Mouse (Mus musculus) forebrain, embryonic 15.5 days (tissue): ENCODE results near the gene Ptcd3. TPM values are rescaled to one million over a fixed set of nuclear protein-coding genes. Genes with fewer than 3 reads are reported as not detected.
A peak's percentile ranks its signal among the peaks of the same experiment; 100 is the strongest.
"Not testable (repeated sequence)": the region's sequence is repeated elsewhere in the genome, so short reads cannot be mapped to it uniquely, and the experiment has no call there.

ENCODE experiments used
- ATAC-seq: fragments of 200-750 bp; cut with Nextera tagmentation; replicated peaks from 2 replicates; pipeline ENCODE4 v1.8.0; 2017; ENCODE audit warnings: mild to moderate bottlenecking, moderate TSS enrichment, moderate library complexity
- H3K27ac ChIP-seq: fragments of 300-500 bp; sonication (generic); replicated peaks from 2 replicates; pipeline ENCODE4 v1.5.1; 2015; ENCODE audit warnings: mild to moderate bottlenecking, inconsistent platforms
- H3K27me3 ChIP-seq: fragments of 300-500 bp; sonication (generic); 2 replicates; pipeline ENCODE4 v1.6.1; 2015; ENCODE audit warnings: inconsistent platforms
- H3K36me3 ChIP-seq: fragments of 300-500 bp; sonication (generic); 2 replicates; pipeline ENCODE4 v1.6.1; 2015; ENCODE audit warnings: mild to moderate bottlenecking, inconsistent platforms
- H3K4me1 ChIP-seq: fragments of 300-500 bp; sonication (generic); 2 replicates; pipeline ENCODE4 v1.6.1; 2015; ENCODE audit warnings: inconsistent platforms
- H3K4me2 ChIP-seq: fragments of 300-500 bp; sonication (generic); replicated peaks from 2 replicates; pipeline ENCODE4 v1.6.1; 2015; ENCODE audit warnings: mild to moderate bottlenecking, inconsistent platforms
- H3K4me3 ChIP-seq: fragments of 300-500 bp; sonication (generic); 2 replicates; pipeline ENCODE4 v1.5.1; 2015; ENCODE audit warnings: mild to moderate bottlenecking, inconsistent platforms
- H3K9ac ChIP-seq: fragments of 300-500 bp; sonication (generic); replicated peaks from 2 replicates; pipeline ENCODE4 v1.6.1; 2015; ENCODE audit warnings: mild to moderate bottlenecking, inconsistent platforms
- H3K9me3 ChIP-seq: fragments of 300-500 bp; sonication (generic); 2 replicates; pipeline ENCODE4 v1.6.1; 2016; ENCODE audit warnings: inconsistent platforms
- WGBS: fragments of 180-500 bp; shearing (Covaris S2); methylation state at CpG from one replicate; pipeline ENCODE4 v1.1.7; 2015; ENCODE audit warnings: mixed read lengths; 5-methylcytosine and 5-hydroxymethylcytosine counted together
- polyA plus RNA-seq: library from polyadenylated mRNA; unstranded; fragments of >200 nt; fragmentation: Nextera tagmentation; extraction: Ambion mirVana; gene quantifications from 2 replicates; pipeline ENCODE4 v1.2.1, GENCODE M21; 2015

The Ptcd3 gene
- polyA plus RNA-seq, 1 experiment from 2014 or later: 90.4 TPM

DNA sequence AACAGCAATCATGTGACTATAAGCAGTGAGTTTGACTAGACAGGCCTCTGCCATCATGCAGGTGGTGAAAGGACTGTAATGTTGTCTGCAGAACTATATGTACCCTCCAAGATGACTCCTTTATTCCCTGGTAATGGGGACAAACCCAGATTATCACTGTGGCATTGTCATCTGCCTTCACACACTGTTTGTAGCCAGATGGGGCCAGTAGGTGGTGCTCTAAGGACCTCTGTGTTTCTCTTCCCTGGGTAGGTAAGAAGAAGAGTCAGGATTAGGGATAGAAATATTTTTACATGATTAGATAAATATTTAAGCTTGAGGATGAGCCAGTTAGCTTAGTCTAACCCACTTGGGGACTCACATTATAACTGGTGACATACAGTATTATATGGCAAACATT, 19.4 kb upstream of the Ptcd3 start:
- Histone ChIP-seq H3K27me3 (no peaks in the 10 kb centered on the region), H3K27ac (no peak overlapping the region), H3K36me3 (peaks cover 62% of the 10 kb centered on the region), H3K4me1 (no peaks in the 10 kb centered on the region), H3K4me3 (no peak overlapping the region), H3K9me3 (no peaks in the 10 kb centered on the region), H3K4me2 (no peak overlapping the region), H3K9ac (no peak overlapping the region)
- ATAC-seq: peak; percentile 38

DNA sequence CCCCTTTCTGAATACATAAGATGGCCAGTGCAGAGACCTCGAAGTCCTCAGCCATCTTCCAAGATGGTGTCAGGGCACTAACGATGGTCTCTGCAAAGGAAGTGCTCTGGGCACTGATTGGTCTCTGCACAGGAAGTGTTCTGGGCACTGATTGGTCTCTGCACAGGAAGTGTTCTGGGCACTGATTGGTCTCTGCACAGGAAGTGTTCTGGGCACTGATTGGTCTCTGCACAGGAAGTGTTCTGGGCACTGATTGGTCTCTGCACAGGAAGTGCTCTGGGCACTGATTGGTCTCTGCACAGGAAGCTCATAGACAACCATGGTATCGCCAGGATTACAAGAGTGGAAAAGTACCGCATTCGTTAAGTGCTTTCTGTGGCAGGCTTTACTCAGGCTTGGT, 16.7 kb upstream of the Ptcd3 start:
- not testable (repeated sequence) for H3K4me3 ChIP-seq, ATAC-seq, H3K27me3 ChIP-seq, H3K27ac ChIP-seq, H3K9ac ChIP-seq, H3K4me2 ChIP-seq, H3K9me3 ChIP-seq, H3K4me1 ChIP-seq
- H3K36me3 ChIP-seq: peaks cover 60% of the 10 kb centered on the region
- 90% methylated on average over 5 of the region's 5 CpGs for WGBS

DNA sequence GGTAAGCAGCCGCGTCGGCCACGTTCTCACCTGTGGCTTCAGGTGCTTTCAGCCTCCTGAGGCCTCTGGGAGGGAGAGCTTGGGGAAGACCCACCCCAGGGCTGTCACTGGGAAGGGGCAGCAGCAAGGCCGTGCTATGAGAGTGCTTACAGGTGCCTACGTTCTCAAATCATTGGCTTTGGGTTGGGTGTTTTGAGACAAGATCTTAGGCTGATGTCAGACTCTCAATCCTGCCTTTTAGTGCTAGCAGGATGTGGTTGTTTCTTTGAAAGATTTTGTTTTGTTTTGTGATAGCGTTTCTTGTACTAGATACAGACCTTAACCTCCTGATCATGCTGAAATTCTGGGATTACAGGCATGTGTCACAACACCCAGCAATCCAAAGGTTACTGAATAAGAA, 12.2 kb upstream of the Ptcd3 start:
- 96% methylated on average over 7 of the region's 7 CpGs for WGBS
- H3K27ac ChIP-seq: no peak overlapping the region
- H3K4me1 ChIP-seq: no peaks in the 10 kb centered on the region
- H3K4me2 ChIP-seq: no peak overlapping the region
- H3K27me3 ChIP-seq: no peaks in the 10 kb centered on the region
- H3K36me3 ChIP-seq: peaks cover 73% of the 10 kb centered on the region
- ATAC-seq: no peak
- no peak overlapping the region for H3K4me3 ChIP-seq
- no peaks in the 10 kb centered on the region for H3K9me3 ChIP-seq
- no peak overlapping the region for H3K9ac ChIP-seq

DNA sequence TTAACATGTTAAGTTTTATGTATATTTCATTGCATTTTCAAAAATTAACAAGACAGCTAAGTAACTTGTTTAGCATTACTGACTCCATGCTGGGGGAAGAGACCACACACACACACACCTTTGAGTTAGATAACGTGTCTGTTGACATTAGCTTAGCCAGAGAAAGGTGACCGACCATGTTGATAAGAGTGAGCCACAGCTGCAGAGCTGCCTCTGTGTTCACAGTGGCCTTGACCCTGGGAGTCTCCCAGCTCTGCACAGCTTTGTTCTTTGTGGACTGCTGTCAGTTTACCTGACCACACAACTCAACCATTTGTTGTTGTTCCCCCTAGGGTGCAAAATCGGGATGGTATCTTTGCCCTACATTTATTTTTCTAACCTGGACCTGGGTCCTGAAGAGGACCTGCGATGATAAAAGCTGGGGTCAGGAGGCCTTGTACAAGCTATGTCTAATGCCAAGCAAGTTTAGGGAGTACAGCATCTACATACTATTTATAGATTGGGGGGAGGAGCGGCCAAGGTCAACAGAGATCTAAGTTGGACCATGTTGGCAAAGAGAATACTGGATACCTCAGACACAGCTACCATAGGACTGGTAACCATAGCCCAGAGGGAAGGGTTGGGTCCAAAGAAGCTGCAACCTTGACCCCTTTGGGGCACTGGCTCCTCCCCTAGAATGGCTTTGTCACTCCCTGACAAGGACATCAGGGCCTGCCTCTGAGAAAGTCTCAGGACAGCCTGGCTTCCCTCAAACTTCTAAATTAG, 3.3 kb upstream of the Ptcd3 start:
- Histone ChIP-seq H3K27me3 (no peaks in the 10 kb centered on the region), H3K36me3 (peaks cover 26% of the 10 kb centered on the region), H3K27ac (no peak overlapping the region), H3K4me3 (no peak overlapping the region), H3K4me2 (no peak overlapping the region), H3K9ac (no peak overlapping the region), H3K4me1 (peaks cover 15% of the 10 kb centered on the region), H3K9me3 (no peaks in the 10 kb centered on the region)
- ATAC-seq: no peak
- WGBS: 92% methylated on average over 5 of the region's 5 CpGs

DNA sequence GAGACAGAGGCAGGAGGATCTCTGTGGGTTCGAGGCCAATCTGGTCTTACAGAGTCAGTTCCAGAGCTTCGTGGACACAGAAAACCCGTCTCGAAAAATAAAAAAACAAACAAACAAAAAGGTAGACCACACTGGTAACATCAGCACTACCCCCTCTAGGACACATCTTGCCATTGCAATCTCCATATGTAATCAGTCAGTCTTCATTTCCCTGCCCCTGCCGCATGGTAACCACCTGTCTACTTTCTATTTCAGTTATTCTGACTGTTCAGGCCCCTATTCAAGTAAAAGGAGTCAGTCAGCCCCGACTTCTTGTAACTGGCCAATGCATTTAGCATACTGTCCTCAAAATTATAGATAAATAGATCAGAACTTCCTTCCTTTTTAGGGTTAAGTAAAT, 1.3 kb upstream of the Ptcd3 start:
- Histone ChIP-seq H3K27ac (no peak overlapping the region), H3K4me3 (peak overlapping the region; percentile 77)
- WGBS: 75% methylated on average over 6 of the region's 6 CpGs

DNA sequence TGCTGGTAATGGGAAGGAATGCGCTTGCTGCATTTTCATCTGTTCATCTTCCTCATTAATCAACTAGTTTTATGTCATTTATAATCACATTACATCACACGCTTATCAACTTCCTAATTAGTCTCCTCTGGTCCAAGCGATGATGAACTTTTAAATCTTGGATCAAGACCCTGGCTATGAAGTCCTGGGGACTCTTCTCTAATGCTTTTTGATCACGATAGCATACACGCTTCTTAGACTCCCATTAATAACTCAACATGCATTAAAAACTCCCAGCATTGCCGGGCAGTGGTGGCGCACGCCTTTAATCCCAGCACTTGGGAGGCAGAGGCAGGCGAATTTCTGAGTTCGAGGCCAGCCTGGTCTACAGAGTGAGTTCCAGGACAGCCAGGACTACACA, 834 bp upstream of the Ptcd3 start:
- Histone ChIP-seq H3K4me3 (peak overlapping the region; percentile 77), H3K9ac (peak overlapping the region; percentile 64), H3K36me3 (peaks cover 22% of the 10 kb centered on the region), H3K27ac (peak overlapping the region; percentile 80; the same call in 1 of the 2 replicates), H3K9me3 (no peaks in the 10 kb centered on the region), H3K4me1 (peaks cover 15% of the 10 kb centered on the region), H3K4me2 (peak overlapping the region; percentile 72), H3K27me3 (no peaks in the 10 kb centered on the region)
- ATAC-seq: peak; percentile 26; the same call in 1 of the 2 replicates
- 35% methylated on average over 10 of the region's 10 CpGs for WGBS

More for the DNA sequence above, 1.3 kb upstream of the Ptcd3 start:
- no peaks in the 10 kb centered on the region for H3K9me3 ChIP-seq
- peak overlapping the region; percentile 72 for H3K4me2 ChIP-seq
- peaks cover 19% of the 10 kb centered on the region for H3K36me3 ChIP-seq
- ATAC-seq: no peak
- no peak overlapping the region for H3K9ac ChIP-seq
- peaks cover 15% of the 10 kb centered on the region for H3K4me1 ChIP-seq
- H3K27me3 ChIP-seq: no peaks in the 10 kb centered on the region

DNA sequence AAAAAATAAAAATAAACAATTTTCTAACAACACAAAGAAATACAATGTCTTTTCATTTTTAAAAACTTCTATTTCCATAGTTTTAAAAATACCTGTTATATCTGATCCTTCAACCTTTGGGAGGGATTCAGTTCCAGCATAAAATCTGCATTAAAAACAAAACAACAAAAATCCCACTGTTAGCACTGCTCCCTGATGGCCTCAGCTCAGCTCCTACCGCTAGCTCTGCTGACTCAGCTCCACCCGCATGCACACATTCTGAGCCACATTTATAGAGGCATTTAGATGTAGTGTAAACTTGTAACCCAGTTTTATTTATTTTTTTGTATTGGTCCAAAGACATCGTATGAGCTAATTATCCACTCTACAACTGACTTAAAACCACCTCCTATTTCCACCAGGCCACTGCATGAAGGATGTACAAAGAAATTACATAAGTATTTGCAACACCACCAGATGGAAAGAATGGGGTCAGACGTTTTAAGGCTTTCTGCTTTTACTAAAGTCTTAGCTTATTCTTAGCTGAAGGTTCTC, 781 bp downstream of the Ptcd3 start:
- Histone ChIP-seq H3K27ac (no peak overlapping the region), H3K27me3 (no peaks in the 10 kb centered on the region), H3K9ac (peak overlapping the region; percentile 64), H3K4me2 (peak overlapping the region; percentile 72), H3K4me1 (peaks cover 15% of the 10 kb centered on the region), H3K36me3 (peaks cover 27% of the 10 kb centered on the region), H3K4me3 (peak overlapping the region; percentile 77), H3K9me3 (no peaks in the 10 kb centered on the region)
- WGBS: 8% methylated on average over 4 of the region's 4 CpGs
- no peak for ATAC-seq

DNA sequence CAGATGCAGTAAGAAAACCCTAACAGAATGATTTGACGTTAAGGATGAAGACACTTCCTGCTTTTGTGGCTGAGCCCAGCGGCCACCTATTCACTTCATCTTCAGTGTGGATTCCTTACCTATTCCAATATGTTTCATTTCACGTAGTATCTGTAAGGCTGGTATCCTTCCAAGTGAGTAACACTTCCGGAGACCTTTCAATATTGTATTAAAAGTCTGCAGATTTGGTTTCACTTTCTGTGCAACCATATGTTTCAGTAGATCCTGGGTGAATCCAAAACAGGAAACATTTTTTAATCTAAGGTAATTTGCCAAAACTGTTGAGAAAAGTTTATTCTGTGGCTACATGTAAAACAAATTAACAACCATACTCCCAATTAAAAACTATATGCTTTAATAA, 15.3 kb downstream of the Ptcd3 start:
- H3K36me3 ChIP-seq: peaks cover 97% of the 10 kb centered on the region

DNA sequence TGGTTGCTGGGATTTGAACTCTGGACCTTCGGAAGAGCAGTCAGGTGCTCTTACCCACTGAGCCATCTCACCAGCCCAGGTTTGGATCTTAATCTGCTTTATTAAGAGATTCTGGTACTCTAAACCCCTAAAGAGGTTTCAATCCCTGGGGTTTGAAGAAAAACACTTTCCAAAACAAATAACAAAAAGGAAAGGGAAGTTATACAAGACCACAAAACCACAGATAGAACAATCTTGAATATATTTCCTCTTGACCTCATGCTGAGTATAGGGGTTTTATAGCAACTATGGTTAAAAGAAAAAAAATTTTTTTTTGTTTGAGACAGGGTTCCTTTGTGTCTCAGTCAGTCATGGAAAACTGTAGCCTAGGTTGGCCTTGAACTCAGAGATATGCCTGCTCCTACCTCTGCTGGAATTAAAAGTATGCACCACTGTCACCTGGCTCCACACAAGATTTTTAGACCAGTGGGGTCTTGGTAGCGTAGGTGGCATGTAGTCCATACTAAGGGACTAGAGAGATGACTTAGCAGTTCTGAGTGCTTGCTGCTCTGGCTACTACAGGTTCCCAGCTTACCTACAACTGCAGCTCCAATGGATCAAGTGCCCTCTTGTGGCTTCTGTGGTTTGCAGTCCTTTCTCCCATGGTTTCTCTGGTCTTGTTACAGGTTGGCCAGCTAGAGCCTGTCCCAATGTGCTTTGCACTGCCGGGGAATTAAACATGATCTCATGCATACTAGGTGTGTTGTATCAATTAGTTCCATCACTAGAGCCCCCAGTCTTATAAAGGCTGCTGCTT, 30.4 kb downstream of the Ptcd3 start:
- WGBS: 90% methylated on average over 3 of the region's 3 CpGs

More for the DNA sequence above, 15.3 kb downstream of the Ptcd3 start:
- H3K4me2 ChIP-seq: no peak overlapping the region
- no peaks in the 10 kb centered on the region for H3K4me1 ChIP-seq
- H3K4me3 ChIP-seq: no peak overlapping the region
- no peak overlapping the region for H3K27ac ChIP-seq
- H3K9me3 ChIP-seq: no peaks in the 10 kb centered on the region
- H3K9ac ChIP-seq: no peak overlapping the region
- no peak for ATAC-seq
- no peaks in the 10 kb centered on the region for H3K27me3 ChIP-seq
- 96% methylated on average over 4 of the region's 4 CpGs for WGBS

DNA sequence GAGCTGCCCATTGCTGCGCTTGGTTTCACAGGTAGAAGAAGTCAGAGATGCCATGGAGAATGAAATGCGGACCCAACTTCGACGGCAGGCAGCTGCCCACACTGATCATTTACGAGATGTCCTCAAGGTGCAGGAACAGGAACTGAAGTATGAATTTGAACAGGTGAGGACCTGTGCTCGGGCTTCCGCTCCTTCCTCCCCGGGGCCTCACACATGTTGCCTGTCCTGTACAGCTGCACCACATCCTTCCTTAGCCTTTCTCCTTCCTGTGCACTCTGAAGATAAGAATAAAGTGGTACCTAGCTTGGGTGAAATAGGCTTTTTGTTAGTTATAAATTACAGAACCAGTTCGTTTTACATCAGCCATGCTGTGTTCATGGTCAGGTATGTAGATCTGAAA, 37.2 kb downstream of the Ptcd3 start:
- no peak overlapping the region for H3K4me2 ChIP-seq
- no peak overlapping the region for H3K4me3 ChIP-seq
- H3K9ac ChIP-seq: no peak overlapping the region
- H3K36me3 ChIP-seq: peaks cover 90% of the 10 kb centered on the region
- H3K4me1 ChIP-seq: no peaks in the 10 kb centered on the region
- H3K9me3 ChIP-seq: no peaks in the 10 kb centered on the region
- H3K27me3 ChIP-seq: no peaks in the 10 kb centered on the region
- 97% methylated on average over 9 of the region's 9 CpGs for WGBS
- H3K27ac ChIP-seq: no peak overlapping the region
- no peak for ATAC-seq

More for the DNA sequence above, 30.4 kb downstream of the Ptcd3 start:
- no peaks in the 10 kb centered on the region for H3K4me1 ChIP-seq
- no peak for ATAC-seq
- no peaks in the 10 kb centered on the region for H3K27me3 ChIP-seq
- H3K27ac ChIP-seq: no peak overlapping the region
- no peaks in the 10 kb centered on the region for H3K9me3 ChIP-seq
- H3K9ac ChIP-seq: no peak overlapping the region
- peaks cover 84% of the 10 kb centered on the region for H3K36me3 ChIP-seq
- no peak overlapping the region for H3K4me2 ChIP-seq
- no peak overlapping the region for H3K4me3 ChIP-seq

DNA sequence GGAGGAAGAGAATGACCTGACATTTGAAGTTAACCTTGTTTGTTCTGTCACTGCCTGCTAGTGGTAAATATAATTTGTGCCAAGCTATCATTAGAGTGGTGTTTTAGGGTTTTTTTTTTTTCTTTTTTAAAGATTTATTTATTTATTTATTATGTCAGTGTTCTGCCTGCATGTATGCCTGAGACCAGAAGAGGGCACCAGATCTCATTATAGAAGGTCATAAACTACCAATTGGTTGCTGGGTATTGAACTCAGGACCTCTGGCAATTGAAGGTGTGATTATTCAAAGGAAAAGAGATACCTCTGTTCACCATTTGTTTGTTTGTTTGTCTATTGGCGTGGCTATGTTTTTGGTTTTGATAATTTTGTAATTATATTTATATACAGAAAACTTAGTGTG, 39.7 kb downstream of the Ptcd3 start:
- Histone ChIP-seq H3K9me3 (no peaks in the 10 kb centered on the region), H3K27ac (no peak overlapping the region), H3K9ac (no peak overlapping the region), H3K4me3 (no peak overlapping the region), H3K4me1 (no peaks in the 10 kb centered on the region), H3K36me3 (peaks cover 83% of the 10 kb centered on the region), H3K4me2 (no peak overlapping the region), H3K27me3 (no peaks in the 10 kb centered on the region)
- WGBS: 90% methylated on average over 1 of the region's 1 CpGs
- no peak for ATAC-seq

DNA sequence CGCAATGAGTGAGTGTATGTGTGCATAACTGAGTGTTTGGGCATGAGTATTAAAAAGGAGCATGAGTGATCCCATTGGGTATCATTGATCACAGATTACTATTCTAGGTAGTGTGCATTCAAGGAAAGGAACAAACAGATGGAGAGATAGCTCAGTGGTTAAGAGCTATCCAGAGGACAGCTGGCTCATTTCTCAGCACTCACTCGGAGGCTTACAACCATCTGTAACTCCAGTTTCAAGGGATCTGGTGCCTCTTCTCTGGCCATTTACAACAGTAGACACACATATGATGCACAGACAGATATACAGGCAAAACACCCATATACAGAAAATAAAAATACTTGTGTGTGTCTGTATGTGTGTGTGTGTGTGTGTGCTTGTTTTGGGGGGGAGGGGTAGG, 40.8 kb downstream of the Ptcd3 start:
- no peaks in the 10 kb centered on the region for H3K27me3 ChIP-seq
- no peak overlapping the region for H3K9ac ChIP-seq
- no peak overlapping the region for H3K4me3 ChIP-seq
- no peak overlapping the region for H3K27ac ChIP-seq
- no peak overlapping the region for H3K4me2 ChIP-seq
- H3K9me3 ChIP-seq: no peaks in the 10 kb centered on the region
- H3K36me3 ChIP-seq: peaks cover 82% of the 10 kb centered on the region
- WGBS: 93% methylated on average over 2 of the region's 2 CpGs
- no peak for ATAC-seq
- no peaks in the 10 kb centered on the region for H3K4me1 ChIP-seq
